Mouse (Mus musculus): ENCODE measurements at regions not wholly inside any gene's neighbourhood (a gene's known extent, or its start where the extent isn't known, plus 50 kb on each side); places are given as distances from the start of the nearest gene placed in this dataset.

- peaks cover 27% of the 10 kb centered on the region for H3K4me1 ChIP-seq
- H3K9me3 ChIP-seq (replicated peaks) = no peaks in the 10 kb centered on the region
- no peaks in the 10 kb centered on the region for H3K36me3 ChIP-seq (ENCODE audit: poor library complexity, severe bottlenecking)
- no peak overlapping the region for H3K4me3 ChIP-seq
- peak overlapping the region; percentile 64 for H3K4me2 ChIP-seq
- no peak overlapping the region for H3K27ac ChIP-seq
- no peak for ATAC-seq
- H3K9ac ChIP-seq = no peak overlapping the region
- H3K27me3 ChIP-seq = peaks cover 6% of the 10 kb centered on the region; the same call in 1 of the 2 replicates
- 43% methylated on average over 6 of the region's 6 CpGs for WGBS
Measured at GRCm38 (mm10) chr17:87532762-87533161, 86.0 kb upstream of the Calm2 start.

DNA sequence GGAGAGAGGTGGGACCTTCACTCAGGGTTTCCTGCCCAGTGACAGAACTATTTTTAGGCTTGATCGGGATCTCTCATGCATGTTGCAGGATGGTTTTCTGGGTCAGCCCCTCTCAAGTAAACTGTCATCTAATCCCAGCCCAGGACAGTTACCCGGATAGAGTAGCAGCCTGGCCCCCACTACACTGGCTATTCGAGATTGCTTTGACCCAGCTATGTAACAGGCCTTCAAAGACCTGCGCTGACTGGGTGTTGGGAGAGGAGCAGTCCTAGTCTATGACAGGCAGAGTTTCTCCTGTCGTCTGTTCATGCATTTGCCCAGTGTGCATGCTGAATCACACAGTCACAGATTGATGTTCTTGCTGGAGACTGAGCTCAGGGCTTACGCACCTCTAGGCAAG is 86.2 kb upstream of the Epcam start:
- Histone ChIP-seq H3K4me2 (no peak overlapping the region), H3K36me3 (ENCODE audit: poor library complexity, severe bottlenecking) (no peaks in the 10 kb centered on the region), H3K27ac (no peak overlapping the region), H3K27me3 (no peaks in the 10 kb centered on the region), H3K9ac (no peak overlapping the region), H3K4me3 (no peak overlapping the region), H3K4me1 (0 out of 2 replicates have a peak, but pooled peaks cover 2% of the 10 kb centered on the region), H3K9me3 (replicated peaks) (peaks cover 1% of the 10 kb centered on the region; the same call in 1 of the 2 replicates)
- WGBS = 84% methylated on average over 6 of the region's 6 CpGs
- no peak for ATAC-seq

DNA sequence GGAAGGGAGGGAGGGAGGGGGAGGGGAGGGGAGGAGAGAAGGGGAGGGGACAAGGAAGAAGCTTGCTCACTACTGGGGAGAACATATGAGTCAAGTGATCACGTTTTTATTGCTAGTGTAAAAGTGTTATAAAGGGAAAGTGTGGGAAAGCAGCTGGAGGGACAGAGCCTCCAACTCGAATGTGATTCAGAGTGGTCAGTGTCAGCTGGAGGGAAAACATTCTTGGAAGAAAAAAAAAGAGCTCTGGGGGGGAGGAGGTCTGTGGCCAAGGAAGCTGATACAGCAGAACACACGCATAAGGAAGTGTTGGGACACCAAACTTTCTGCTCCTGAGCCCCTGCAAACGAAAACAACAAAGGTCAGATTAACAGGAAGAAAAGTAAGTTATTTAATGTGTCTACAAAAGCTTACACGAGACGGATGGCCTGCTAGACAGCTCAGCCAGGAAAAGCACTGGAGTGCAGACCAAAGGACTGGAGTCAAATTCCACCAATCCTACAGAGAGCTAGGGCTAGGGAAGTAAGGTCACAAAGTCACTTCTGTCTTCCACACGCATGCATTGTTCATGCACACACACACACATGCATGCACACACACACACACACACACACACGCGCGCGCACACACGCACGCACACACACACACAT is 85.1 kb upstream of the Epcam start:
- no peak overlapping the region for H3K9ac ChIP-seq
- H3K4me3 ChIP-seq = no peak overlapping the region
- H3K27ac ChIP-seq = no peak overlapping the region
- H3K4me1 ChIP-seq = 0 out of 2 replicates have a peak, but pooled peaks cover 4% of the 10 kb centered on the region
- WGBS = 73% methylated on average over 13 of the region's 13 CpGs
- H3K9me3 ChIP-seq (replicated peaks) = no peaks in the 10 kb centered on the region
- no peaks in the 10 kb centered on the region for H3K27me3 ChIP-seq
- no peak for ATAC-seq
- no peak overlapping the region for H3K4me2 ChIP-seq
- H3K36me3 ChIP-seq (ENCODE audit: poor library complexity, severe bottlenecking) = no peaks in the 10 kb centered on the region

DNA sequence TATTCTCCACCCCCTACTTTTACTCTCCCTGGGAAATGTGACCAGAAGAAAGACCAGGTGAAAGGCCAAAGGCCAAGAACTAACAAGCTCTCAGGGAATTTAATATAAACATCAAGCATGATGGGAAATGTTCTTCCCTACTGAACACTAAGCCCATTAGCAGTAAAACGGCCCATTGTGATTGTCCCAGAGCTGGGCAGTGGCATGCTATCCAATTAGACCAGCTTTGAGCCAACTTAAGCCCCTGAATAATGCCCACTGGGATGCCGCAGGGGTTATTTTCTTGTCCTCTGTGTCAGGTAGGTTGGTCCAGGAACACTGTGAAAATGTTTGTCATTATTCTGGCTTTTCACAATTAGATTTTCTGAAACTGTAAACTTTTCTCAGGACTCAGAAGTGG is 81.2 kb upstream of the Epcam start:
- H3K36me3 ChIP-seq (ENCODE audit: poor library complexity, severe bottlenecking) = no peaks in the 10 kb centered on the region
- no peak overlapping the region for H3K4me2 ChIP-seq
- no peak overlapping the region for H3K4me3 ChIP-seq
- no peaks in the 10 kb centered on the region for H3K27me3 ChIP-seq
- WGBS = 6% methylated on average over 2 of the region's 2 CpGs
- no peak for ATAC-seq
- H3K9me3 ChIP-seq (replicated peaks) = no peaks in the 10 kb centered on the region
- 0 out of 2 replicates have a peak, but pooled peaks cover 4% of the 10 kb centered on the region for H3K4me1 ChIP-seq
- H3K27ac ChIP-seq = no peak overlapping the region
- H3K9ac ChIP-seq = no peak overlapping the region

- no peaks in the 10 kb centered on the region for H3K27me3 ChIP-seq
- H3K27ac ChIP-seq = no peak overlapping the region
- no peak overlapping the region for H3K4me2 ChIP-seq
- 12% methylated on average over 2 of the region's 2 CpGs for WGBS
- H3K4me1 ChIP-seq = 0 out of 2 replicates have a peak, but pooled peaks cover 4% of the 10 kb centered on the region
- no peaks in the 10 kb centered on the region for H3K36me3 ChIP-seq (ENCODE audit: poor library complexity, severe bottlenecking)
- no peaks in the 10 kb centered on the region for H3K9me3 ChIP-seq (replicated peaks)
- ATAC-seq = no peak
- no peak overlapping the region for H3K9ac ChIP-seq
- no peak overlapping the region for H3K4me3 ChIP-seq
Measured at GRCm38 (mm10) chr17:87558419-87558818, 77.4 kb upstream of the Epcam start.

DNA sequence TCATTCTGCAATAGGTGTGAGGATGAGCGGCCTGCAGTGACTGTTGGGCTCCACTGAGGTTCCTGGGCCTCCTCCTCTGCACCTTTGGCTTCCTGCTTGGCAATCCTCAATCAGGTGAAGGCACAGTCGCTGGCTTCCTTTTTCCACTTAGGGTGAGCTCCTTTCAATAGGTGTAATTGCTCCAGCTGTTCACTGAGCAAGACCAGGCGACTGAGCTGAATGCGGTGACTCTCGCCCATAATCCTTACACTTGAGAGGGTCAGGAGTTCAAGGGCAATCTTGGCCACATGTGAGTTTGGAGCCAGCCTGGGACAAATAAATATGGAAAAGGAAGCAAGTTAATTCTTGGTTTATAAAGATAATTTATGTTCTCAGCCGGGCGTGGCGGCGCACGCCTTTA is 76.1 kb upstream of the Epcam start:
- Histone ChIP-seq H3K36me3 (ENCODE audit: poor library complexity, severe bottlenecking) (no peaks in the 10 kb centered on the region), H3K27ac (no peak overlapping the region), H3K4me3 (no peak overlapping the region), H3K4me2 (no peak overlapping the region), H3K9ac (no peak overlapping the region), H3K4me1 (0 out of 2 replicates have a peak, but pooled peaks cover under 1% of the 10 kb centered on the region), H3K27me3 (no peaks in the 10 kb centered on the region), H3K9me3 (replicated peaks) (no peaks in the 10 kb centered on the region)
- 89% methylated on average over 10 of the region's 10 CpGs for WGBS
- ATAC-seq = no peak

- Histone ChIP-seq H3K36me3 (ENCODE audit: poor library complexity, severe bottlenecking) (no peaks in the 10 kb centered on the region), H3K27ac (no peak overlapping the region), H3K9ac (no peak overlapping the region), H3K9me3 (replicated peaks) (no peaks in the 10 kb centered on the region), H3K4me3 (no peak overlapping the region), H3K27me3 (no peaks in the 10 kb centered on the region), H3K4me2 (no peak overlapping the region), H3K4me1 (no peaks in the 10 kb centered on the region)
- WGBS = 86% methylated on average over 7 of the region's 7 CpGs
- ATAC-seq = no peak
Measured at GRCm38 (mm10) chr17:87560923-87561322, 74.9 kb upstream of the Epcam start.

DNA sequence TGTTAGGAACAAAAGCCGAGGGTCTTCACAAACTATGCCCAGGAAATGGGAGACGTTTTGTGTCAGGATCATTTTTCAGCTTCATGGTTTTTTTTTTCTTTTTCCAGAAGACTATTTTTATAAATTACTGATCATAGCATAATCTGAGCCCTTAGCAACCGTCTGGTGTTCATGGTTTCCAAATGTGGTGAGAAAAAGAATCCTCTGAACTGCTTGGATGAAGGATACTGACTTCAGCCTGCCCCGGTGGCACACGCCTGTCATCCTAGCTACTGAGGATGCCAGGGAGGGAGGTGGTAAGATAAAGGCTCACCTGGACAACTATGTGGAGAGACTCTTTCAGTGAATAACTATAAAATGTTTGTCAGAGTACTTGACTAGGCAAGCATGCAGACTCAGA is 72.4 kb upstream of the Epcam start:
- Histone ChIP-seq H3K4me3 (no peak overlapping the region), H3K4me2 (no peak overlapping the region), H3K9ac (no peak overlapping the region), H3K27ac (no peak overlapping the region), H3K27me3 (no peaks in the 10 kb centered on the region), H3K36me3 (ENCODE audit: poor library complexity, severe bottlenecking) (no peaks in the 10 kb centered on the region), H3K4me1 (no peaks in the 10 kb centered on the region), H3K9me3 (replicated peaks) (no peaks in the 10 kb centered on the region)
- WGBS = 85% methylated on average over 5 of the region's 5 CpGs
- no peak for ATAC-seq

- 82% methylated on average over 4 of the region's 4 CpGs for WGBS
Measured at GRCm38 (mm10) chr17:87565631-87566030, 70.1 kb upstream of the Epcam start.

DNA sequence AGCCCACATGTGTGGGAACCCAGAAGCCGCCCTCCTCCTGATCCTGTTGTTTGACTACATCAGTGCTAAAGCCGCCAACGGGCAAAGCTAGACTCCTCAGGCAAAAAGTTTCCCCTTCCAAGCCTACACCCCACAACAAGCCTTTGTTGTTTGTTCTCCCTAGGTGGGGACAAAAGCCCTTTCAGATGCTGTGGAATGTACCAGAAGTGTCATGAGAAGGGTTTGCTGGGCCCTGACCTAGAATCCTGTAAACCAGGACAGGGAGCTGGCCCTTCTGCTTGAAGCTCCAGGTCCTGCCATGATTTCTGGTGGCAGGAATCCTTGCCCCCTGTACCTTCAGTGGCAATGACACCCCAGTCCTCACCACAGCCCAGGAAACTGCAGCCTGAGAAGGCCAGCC is 69.5 kb upstream of the Epcam start:
- H3K9ac ChIP-seq = no peak overlapping the region
- no peaks in the 10 kb centered on the region for H3K27me3 ChIP-seq
- ATAC-seq = no peak
- H3K9me3 ChIP-seq (replicated peaks) = no peaks in the 10 kb centered on the region
- peaks cover 5% of the 10 kb centered on the region for H3K4me1 ChIP-seq
- WGBS = 57% methylated on average over 3 of the region's 3 CpGs
- no peaks in the 10 kb centered on the region for H3K36me3 ChIP-seq (ENCODE audit: poor library complexity, severe bottlenecking)
- H3K4me3 ChIP-seq = no peak overlapping the region
- no peak overlapping the region for H3K27ac ChIP-seq
- H3K4me2 ChIP-seq = no peak overlapping the region

More at GRCm38 (mm10) chr17:87565631-87566030, 70.1 kb upstream of the Epcam start:
- Histone ChIP-seq H3K27me3 (no peaks in the 10 kb centered on the region), H3K9ac (no peak overlapping the region), H3K27ac (no peak overlapping the region), H3K36me3 (ENCODE audit: poor library complexity, severe bottlenecking) (no peaks in the 10 kb centered on the region), H3K4me3 (no peak overlapping the region), H3K9me3 (replicated peaks) (no peaks in the 10 kb centered on the region), H3K4me1 (no peaks in the 10 kb centered on the region), H3K4me2 (no peak overlapping the region)
- no peak for ATAC-seq

DNA sequence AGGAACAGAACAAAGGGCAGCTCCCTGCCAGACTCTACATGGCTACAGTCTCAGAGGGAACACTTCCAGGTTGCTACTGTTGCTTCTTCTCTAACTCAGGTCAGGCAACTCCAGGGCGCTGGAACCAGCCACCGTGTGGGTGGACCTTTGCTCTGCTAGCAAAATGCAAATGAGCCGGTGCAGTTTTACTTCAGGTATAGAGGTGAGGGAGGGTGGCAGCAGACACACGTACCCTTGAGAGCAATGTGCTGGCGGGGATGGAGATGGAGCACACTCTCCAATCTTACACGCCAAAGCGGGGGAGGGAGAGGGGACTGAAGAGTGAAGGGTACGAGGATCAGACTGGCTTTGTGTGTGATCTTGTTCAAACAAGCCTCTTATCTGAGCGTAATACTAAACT is 68.8 kb upstream of the Epcam start:
- Histone ChIP-seq H3K4me2 (no peak overlapping the region), H3K9ac (no peak overlapping the region), H3K36me3 (ENCODE audit: poor library complexity, severe bottlenecking) (no peaks in the 10 kb centered on the region), H3K27me3 (no peaks in the 10 kb centered on the region), H3K4me1 (peaks cover 7% of the 10 kb centered on the region), H3K9me3 (replicated peaks) (no peaks in the 10 kb centered on the region), H3K27ac (no peak overlapping the region), H3K4me3 (no peak overlapping the region)
- ATAC-seq = no peak
- WGBS = 53% methylated on average over 9 of the region's 9 CpGs

DNA sequence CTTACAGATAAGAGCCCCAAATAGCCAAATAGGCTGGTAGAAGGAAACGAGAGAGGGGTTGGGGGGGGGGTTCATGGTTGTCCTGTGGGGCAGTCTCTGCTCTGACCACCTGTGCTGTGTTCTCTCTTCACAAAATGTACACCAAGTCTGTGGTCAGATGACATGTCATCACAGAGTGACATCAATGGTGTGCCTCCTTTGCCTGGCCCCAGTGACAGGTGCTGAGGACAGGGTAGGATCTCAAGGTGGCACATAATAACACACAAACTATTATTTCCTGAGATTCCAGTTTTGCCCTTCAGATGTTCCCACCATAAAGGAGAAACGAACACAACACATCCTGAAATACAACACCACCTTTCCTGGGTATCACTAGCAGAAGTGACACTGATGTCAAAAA is 68.3 kb upstream of the Epcam start:
- Histone ChIP-seq H3K4me3 (no peak overlapping the region), H3K27ac (no peak overlapping the region), H3K9ac (no peak overlapping the region), H3K27me3 (no peaks in the 10 kb centered on the region), H3K36me3 (ENCODE audit: poor library complexity, severe bottlenecking) (no peaks in the 10 kb centered on the region), H3K4me1 (peaks cover 7% of the 10 kb centered on the region), H3K9me3 (replicated peaks) (no peaks in the 10 kb centered on the region), H3K4me2 (no peak overlapping the region)
- no peak for ATAC-seq
- 59% methylated on average over 2 of the region's 2 CpGs for WGBS

- H3K27ac ChIP-seq = no peak overlapping the region
- no peaks in the 10 kb centered on the region for H3K27me3 ChIP-seq
- 81% methylated on average over 9 of the region's 9 CpGs for WGBS
- no peak overlapping the region for H3K4me3 ChIP-seq
- H3K9me3 ChIP-seq (replicated peaks) = no peaks in the 10 kb centered on the region
- no peak overlapping the region for H3K4me2 ChIP-seq
- no peak overlapping the region for H3K9ac ChIP-seq
- ATAC-seq = no peak
- no peaks in the 10 kb centered on the region for H3K36me3 ChIP-seq (ENCODE audit: poor library complexity, severe bottlenecking)
- H3K4me1 ChIP-seq = peaks cover 7% of the 10 kb centered on the region
Measured at GRCm38 (mm10) chr17:87569981-87570380, 65.8 kb upstream of the Epcam start.

All from forebrain, embryonic 13.5 days (tissue).